Mouse (Mus musculus) lung, postnatal 36 days (tissue): ENCODE measurements around the gene Katnal1.

Experiments used
- DNase-seq: peaks from one replicate; pipeline ENCODE4 v3.0.0; 2022; ENCODE audit warnings: mixed read lengths

Katnal1 gene

DNA sequence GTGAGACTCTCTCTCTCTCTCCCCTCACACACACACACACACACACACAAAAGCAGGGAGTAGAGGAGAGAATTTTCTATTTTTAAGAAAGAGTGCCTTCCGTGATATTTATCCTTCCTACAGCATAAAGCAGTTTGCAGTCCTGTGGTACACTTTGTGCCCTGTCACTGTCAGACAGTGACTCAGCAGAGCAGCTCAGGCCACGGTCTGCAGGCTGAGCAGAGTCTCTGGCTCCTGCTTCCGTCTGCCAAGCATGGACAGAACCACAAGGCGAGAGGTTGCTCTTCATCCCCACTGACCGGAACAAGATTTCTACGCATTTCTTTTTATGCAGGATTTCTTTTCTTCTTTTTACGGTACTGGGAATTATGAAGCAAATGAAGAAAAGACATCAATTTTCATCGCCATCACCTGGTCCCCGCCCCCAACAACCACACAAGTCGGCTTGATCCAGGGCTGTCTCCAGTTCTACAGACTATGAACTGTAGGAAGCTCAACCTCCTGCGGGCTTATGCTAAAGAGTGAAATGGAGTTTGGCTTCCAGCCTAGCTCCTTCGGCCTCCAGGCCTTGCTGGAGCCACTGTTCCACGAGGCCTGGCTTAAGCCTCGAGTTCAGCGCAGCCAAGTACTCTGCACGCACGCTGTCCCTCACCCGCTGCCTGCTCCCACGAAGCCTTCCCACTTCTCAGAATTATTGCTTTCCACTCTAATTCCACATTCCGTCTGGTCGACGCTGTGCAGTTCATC, 25.4 kb upstream of the Katnal1 start:
- no peak for DNase-seq

GRCm38 (mm10) chr5:148953098-148953497, 24.0 kb upstream of the Katnal1 start:
- peak; percentile 63 for DNase-seq

DNA sequence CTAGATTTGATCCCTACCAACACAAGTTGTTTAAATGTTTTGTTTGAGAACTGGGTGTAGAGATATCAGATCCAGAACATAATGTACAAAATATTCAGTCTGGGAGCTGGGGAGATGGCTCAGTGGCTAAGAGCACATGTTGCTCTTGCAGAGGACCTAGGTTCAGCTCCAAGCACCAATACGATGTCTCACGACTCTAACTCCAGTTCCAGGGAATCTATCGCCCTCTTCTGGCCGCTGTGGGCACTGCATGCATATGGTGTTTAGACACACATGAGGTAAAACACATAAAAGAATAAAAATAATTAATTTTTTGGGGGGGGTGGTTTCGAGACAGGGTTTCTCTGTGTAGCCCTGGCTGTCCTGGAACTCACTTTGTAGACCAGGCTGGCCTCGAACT, 23.3 kb upstream of the Katnal1 start:
- peak; percentile 69 for DNase-seq

DNA sequence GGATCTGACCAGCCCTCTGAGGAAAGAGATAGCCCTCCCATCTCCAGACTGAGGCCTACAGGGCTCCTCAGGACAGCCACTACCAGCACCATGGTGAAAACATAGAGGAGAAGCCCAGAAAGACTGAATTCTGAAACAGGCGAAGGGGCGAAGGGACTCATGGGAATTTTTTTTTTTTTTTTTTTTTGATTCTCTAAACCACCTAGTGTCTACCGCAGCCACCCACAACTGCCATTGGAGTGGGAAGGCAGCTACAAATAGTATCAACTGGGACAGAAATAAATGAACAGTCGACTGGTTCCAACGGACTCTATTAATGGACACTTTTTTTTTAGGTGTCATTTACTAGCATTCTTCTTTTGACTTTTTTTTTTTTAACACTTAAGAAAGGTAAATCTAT, 22.2 kb upstream of the Katnal1 start:
- no peak for DNase-seq

- DNase-seq = no peak
Measured at GRCm38 (mm10) chr5:148950064-148950463, 20.9 kb upstream of the Katnal1 start.

- DNase-seq = no peak
Measured at GRCm38 (mm10) chr5:148948577-148948976, 19.5 kb upstream of the Katnal1 start.

- DNase-seq = no peak
Measured at GRCm38 (mm10) chr5:148947412-148947811, 18.3 kb upstream of the Katnal1 start.

GRCm38 (mm10) chr5:148946787-148947186, 17.7 kb upstream of the Katnal1 start:
- DNase-seq = peak; percentile 73

DNA sequence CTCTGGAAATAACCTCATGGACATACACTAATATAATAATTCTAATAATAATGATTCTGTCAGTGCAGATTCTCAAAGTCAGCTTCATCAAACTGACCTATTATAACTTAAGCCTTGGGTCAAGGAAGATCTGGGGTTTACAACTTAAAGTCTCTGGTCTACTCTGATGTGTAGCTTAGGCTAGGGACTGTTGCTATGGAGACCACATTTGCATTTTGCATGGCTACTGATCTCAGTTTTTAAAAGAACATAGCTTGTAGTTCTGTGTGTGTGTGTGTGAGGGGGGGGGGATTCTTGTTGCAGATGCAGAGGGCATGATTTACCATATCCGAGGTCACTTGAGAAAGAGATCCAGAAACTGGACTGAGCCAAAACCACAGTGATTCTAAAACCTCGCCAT, 16.6 kb upstream of the Katnal1 start:
- DNase-seq = no peak

DNA sequence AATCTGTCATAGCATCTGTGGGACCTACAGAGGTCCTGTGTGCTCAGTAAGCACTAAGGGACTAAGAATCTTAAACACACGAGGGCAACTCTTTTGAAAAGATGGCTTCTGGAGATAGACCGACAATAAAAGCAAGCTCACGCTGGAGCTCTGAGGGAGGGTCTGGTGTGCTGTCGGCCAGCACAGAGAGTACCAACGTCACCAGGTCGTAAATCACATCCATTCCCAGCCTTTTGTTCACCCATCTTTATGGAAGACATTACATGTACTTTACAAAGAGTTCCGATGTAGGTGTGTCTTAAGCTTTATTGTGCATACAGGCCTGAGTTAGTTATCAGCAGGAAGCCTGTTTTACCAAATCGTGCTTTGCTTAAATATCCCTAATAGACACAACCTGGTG, 14.9 kb upstream of the Katnal1 start:
- DNase-seq = no peak

- DNase-seq = no peak
Measured at GRCm38 (mm10) chr5:148943444-148943843, 14.3 kb upstream of the Katnal1 start.

DNA sequence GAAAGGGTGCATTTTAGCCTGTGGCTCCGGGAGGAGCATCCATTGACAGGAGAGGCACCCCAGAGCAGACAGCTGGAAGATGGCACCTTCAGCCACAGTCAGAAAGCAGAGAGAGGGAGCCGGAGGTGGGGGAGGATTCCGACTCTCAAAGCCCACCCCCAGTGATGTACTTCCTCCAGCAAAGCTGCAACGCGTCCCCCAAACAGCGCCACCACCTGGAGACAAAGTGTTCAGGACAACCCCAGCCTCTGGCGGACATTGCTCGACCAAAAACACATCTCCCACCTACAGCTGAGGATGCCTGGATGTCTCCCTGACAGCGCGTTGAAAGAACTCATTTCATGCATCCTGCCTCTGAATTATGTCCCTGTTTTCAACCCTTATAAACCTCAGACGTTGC, 13.8 kb upstream of the Katnal1 start:
- DNase-seq = no peak

- no peak for DNase-seq
Measured at GRCm38 (mm10) chr5:148942305-148942704, 13.2 kb upstream of the Katnal1 start.

- DNase-seq = no peak
Measured at GRCm38 (mm10) chr5:148941867-148942266, 12.7 kb upstream of the Katnal1 start.

DNA sequence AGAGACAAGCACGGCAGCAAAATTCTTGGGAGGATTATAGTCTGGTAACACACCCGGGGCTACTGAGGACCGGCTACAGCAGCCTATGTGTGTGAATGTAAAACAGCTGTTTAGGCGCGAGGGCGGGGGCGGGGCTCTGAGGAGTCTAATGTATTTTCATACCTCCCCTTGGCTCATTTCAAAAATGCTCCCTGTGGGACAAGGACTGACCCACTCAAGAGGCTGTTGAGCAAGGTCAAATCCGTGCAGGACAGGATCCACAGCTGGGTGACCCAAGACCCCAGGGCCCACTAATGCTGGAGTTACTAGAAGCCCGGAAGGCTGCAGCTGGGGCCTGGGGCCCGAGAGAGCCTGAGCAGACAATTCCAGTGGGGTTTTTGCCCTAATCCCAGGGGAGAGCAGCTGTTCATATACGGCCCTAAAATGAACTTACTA, 10.8 kb upstream of the Katnal1 start:
- no peak for DNase-seq

GRCm38 (mm10) chr5:148936516-148936951, 7.4 kb upstream of the Katnal1 start:
- peak; percentile 64 for DNase-seq

- DNase-seq = no peak
Measured at GRCm38 (mm10) chr5:148935871-148936270, 6.8 kb upstream of the Katnal1 start.

DNA sequence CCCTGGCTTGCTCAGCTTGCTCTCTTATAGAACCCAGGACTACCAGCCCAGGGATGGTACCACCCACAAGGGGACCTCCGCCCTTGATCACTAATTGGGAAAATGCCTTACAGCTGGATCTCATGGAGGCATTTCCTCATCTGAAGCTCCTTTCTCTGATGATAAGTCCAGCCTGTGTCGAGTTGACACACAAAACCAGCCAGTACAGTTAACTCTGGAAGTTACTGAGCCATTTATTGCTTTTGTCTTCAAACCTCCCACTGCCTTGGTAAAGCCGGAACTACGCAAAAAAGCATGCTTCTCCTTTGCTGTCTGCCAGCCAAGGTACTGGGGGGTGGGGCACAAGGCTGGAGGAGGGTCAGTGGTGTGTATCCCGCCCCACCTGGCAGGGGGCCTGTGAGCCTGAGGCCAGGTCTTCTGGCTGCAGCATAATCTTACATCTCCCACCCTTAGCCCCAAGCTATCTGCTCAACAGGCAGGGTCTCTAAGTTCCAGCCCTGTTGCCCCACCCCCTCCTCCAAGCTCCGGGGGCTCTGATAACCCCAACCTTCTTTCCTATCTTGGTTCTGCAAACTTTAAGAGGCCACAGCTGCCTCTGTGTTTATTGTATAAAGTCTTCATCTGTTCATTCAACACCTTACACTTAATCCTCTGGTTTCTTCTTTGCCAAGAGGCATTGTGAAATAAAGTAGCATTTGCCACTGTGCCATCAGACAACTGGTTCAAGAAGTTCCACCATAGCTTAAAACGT, 6.1 kb upstream of the Katnal1 start:
- DNase-seq = no peak

DNA sequence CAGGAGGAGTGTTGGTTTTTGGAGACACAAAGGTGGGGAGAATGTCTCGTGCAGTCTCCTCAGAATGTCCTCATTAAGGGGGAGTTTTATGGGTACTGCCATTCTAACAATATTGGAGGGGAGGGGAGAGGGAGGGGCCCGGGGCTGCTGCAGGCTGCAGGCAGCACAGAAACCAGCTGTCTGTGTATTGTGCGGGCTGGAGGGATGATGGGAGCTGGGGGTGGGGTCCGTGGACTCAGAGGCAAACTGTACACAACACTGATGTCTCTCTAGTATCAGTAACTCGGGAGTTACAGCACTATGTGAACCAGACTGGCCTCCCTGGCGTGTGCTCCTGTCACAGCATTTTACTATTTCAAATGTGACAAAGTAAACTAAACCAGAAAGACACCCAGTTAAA, 5.3 kb upstream of the Katnal1 start:
- DNase-seq = no peak

DNA sequence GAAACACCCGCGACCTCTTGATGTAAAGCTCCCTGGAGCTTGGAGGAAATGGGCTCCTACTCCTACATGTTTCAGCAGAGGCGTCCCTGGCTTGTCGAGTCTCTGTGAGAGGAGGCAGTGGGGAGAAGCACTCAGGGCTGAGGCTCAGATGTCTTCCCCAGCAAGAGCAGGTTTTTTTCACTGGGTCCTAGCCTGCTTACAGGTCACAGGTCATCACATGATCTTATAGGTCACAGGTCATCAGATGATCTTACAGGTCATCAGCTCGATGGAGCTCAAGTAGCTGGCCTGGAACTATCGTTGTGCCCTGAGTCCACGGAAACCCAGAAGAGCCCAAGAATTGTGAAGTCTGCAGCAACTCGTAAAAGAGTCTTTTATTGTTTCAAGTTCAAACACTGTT, 4.6 kb upstream of the Katnal1 start:
- no peak for DNase-seq

GRCm38 (mm10) chr5:148931301-148931700, 2.2 kb upstream of the Katnal1 start:
- no peak for DNase-seq

DNA sequence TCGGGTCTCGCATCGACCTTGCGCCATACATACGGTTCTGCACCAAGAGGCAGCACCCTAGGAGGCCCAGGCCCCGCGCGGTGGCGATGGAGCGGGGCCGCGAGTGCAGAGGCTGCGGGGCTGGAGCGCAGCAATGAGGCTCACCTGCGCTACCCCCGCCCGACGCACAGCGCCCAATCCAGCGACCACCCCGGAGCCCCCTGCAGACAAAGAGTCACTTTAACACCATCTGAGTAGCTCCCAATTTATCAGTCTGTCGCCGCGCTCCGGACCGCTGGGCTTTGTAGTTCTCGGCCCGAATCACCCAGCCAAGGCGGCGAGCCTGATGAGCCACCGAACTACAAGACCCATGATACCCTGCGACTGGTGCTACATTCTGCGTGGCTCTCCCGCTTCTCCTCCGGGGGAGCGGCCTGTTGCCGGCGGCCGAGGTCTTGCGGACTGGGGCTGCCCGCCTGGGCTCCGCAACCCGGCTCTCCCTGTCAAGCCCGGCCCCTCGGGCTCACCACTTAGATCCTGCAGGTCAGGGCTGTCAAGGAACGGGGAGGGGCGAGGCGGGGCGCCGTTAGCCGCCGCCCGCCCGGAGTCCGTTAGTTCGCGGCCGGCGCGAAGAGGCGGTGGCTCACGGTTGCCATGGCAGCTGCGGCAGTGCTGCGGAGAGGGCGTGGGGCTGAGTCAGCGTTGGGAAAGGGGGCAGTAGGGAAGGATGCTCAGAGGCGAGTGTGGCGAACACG, 571 bp downstream of the Katnal1 start:
- DNase-seq = peak; percentile 98

GRCm38 (mm10) chr5:148927717-148928223, 1.4 kb downstream of the Katnal1 start:
- DNase-seq = no peak
